Mouse (Mus musculus): ENCODE results near the gene Cygb.

DNA sequence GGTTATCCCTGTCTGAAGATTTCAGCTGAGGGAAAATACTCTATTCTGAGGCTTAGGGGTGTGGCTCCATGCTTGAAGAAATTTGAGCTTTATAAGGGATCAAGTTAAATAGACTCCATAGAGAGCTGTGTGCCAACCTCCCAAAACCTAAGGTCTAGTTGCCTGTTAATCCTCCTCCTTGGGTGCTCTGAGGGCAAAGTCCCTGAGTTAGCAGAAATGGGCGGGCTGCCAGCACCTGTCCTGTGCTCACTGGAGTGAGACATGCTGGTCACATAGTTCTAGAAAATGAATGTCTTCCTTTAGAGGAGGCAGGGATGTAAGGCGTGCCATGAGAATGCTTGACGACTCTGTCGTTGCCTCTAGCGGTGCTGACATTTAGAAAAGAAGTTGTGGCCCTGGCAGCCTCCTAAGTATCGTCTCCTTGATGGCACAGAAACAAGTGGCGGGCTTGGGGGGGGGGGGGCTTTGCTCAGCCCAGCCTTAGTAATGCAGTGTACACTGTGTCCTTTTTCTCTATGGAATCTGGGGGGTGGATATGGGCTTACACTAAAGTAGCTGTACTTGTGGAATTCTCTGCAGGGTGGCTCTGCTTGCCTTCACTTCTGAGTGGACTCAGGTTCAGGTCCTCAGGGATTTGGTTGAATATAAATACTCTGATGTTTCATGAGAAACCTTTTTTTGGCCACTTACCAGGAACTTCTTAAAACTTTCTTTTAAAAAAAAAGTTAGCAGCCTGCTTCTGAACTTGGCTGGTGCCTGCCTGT lies 20.7 kb upstream of the Cygb start:
- no peak for TF ChIP-seq CTCF (conservative IDR thresholded peaks at IDR 0.05 in 1 of 2, IDR thresholded peaks at IDR 0.05 in 1 of 2; ENCODE audit: low read depth in 2 of 2, low read length in 2 of 2)
- TF ChIP-seq POLR2A (IDR thresholded peaks at IDR 0.05; ENCODE audit: low read depth, low read length): no peak; the same call in 1 of the 2 replicates
- TF ChIP-seq E2F4 (IDR thresholded peaks at IDR 0.05; ENCODE audit: insufficient replicate concordance, low read depth, low read length): no peak
- TF ChIP-seq NRF1 (IDR thresholded peaks at IDR 0.05; ENCODE audit: low read depth, low read length): no peak
- TF ChIP-seq ZMIZ1 (IDR thresholded peaks at IDR 0.05; ENCODE audit: low read depth, low read length): no peak
- no peak for TF ChIP-seq USF1 (IDR thresholded peaks at IDR 0.05; ENCODE audit: low read depth, low read length)
- TF ChIP-seq JUND (conservative IDR thresholded peaks at IDR 0.05; ENCODE audit: low read depth, low read length): no peak
- TF ChIP-seq POLR2AphosphoS2 (IDR thresholded peaks at IDR 0.05; ENCODE audit: low read depth, low read length): no peak
